Mouse (Mus musculus) retina, postnatal 1 day (tissue): ENCODE measurements at regions not wholly inside any gene's neighbourhood (a gene's known extent, or its start where the extent isn't known, plus 50 kb on each side); places are given as distances from the start of the nearest gene placed in this dataset.
A peak's percentile ranks its signal among the peaks of the same experiment; 100 is the strongest.

Experiments
- DNase-seq: peaks from one replicate; pipeline ENCODE4 v3.0.0-alpha.2; 2012

GRCm38 (mm10) chr15:70276838-70277237 is 3557.5 kb upstream of the Gm6569 start:
- no peak for DNase-seq

GRCm38 (mm10) chr15:70321781-70322180 is 3512.6 kb upstream of the Gm6569 start:
- peak; percentile 86 for DNase-seq

GRCm38 (mm10) chr15:70339241-70339640 is 3495.1 kb upstream of the Gm6569 start:
- DNase-seq = no peak

GRCm38 (mm10) chr15:70341401-70341800 is 3493.0 kb upstream of the Gm6569 start:
- DNase-seq = no peak

GRCm38 (mm10) chr15:70357961-70358360 is 3476.4 kb upstream of the Gm6569 start:
- DNase-seq = no peak

- no peak for DNase-seq
Observed at GRCm38 (mm10) chr15:70384631-70385030, 3449.7 kb upstream of the Gm6569 start.

GRCm38 (mm10) chr15:70416311-70416710 is 3418.1 kb upstream of the Gm6569 start:
- DNase-seq = no peak

GRCm38 (mm10) chr15:70425566-70425965 is 3408.8 kb upstream of the Gm6569 start:
- no peak for DNase-seq
